Mouse (Mus musculus): ENCODE results near the gene Camk1g.

DNA sequence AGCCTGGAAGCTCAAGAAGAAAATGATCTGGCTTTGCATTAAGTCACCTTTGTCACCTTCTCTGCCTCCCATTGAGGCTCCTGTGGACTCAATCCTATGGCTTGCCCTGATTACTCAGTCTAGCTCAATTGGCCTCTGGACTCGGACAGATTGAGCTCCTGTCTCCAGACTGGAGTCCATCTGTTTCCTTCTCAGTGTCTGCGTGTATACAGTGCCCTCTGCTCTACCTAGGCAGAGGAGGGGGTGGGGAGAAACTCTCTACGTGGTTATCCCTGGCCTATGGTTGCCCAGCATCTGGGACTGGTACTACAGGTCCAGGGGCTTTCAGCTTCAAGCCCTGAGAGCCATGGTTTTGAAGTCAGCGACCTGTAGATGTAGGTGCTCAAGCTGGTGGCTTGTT is 26.2 kb downstream of the Camk1g start:
- TF ChIP-seq HCFC1 (IDR thresholded peaks at IDR 0.05; ENCODE audit: borderline replicate concordance, insufficient read depth, low read length) (no peak), CHD2 (IDR thresholded peaks at IDR 0.05; ENCODE audit: low read depth, low read length) (no peak), ZC3H11A (IDR thresholded peaks at IDR 0.05; ENCODE audit: borderline replicate concordance, low read depth, low read length) (no peak), ZNF384 (IDR thresholded peaks at IDR 0.05; ENCODE audit: low read depth, low read length) (no peak), MAFK (IDR thresholded peaks at IDR 0.05; ENCODE audit: insufficient read depth, low read depth, low read length) (no peak)

All from ES-E14 (cell line).